ENCODE assay signal across 7 mouse cellular contexts in genomic region chr16:89924249-89924890, GRCm38 (mm10).
DNase-seq lines count a peak whose midpoint lies in the region; ATAC-seq and TF ChIP-seq lines count a peak whose summit lies in the region.

No protein-coding gene starts in this region.

- H3K4me3 ChIP-seq in neural tube, embryonic 11.5 days (ENCODE audit: low read depth, low read length): no peak overlapping the region
- H3K4me3 ChIP-seq in heart, postnatal 0 days (ENCODE audit: low read depth, low read length): no peak overlapping the region

- no peaks in the 10 kb centered on the region for H3K27me3 ChIP-seq in neural tube, embryonic 11.5 days (ENCODE audit: control insufficient read depth, insufficient read depth, low read length)
- H3K27me3 ChIP-seq in heart, postnatal 0 days (ENCODE audit: control insufficient read depth, insufficient read depth, low read length): no peaks in the 10 kb centered on the region

- H3K27ac ChIP-seq in neural tube, embryonic 11.5 days (ENCODE audit: low read depth, low read length): no peak overlapping the region
- no peak overlapping the region for H3K27ac ChIP-seq in heart, postnatal 0 days (ENCODE audit: low read depth)

- H3K9me3 ChIP-seq in neural tube, embryonic 11.5 days (ENCODE audit: control insufficient read depth, low read length): no peaks in the 10 kb centered on the region
- H3K9me3 ChIP-seq in heart, postnatal 0 days (replicated peaks; ENCODE audit: control insufficient read depth, low read length): no peaks in the 10 kb centered on the region

- no peak for TF ChIP-seq EP300 in heart, postnatal 0 days (IDR thresholded peaks at IDR 0.05; ENCODE audit: low read depth)

- TF ChIP-seq CTCF in heart, postnatal 0 days (IDR thresholded peaks at IDR 0.05; ENCODE audit: low read depth): no peak

- ATAC-seq in neural tube, embryonic 11.5 days (ENCODE audit: insufficient read depth, low FRiP score, low TSS enrichment): peak; percentile 24; the same call in 1 of the 2 replicates
- peak; percentile 73 for ATAC-seq in heart, postnatal 0 days (ENCODE audit: insufficient read depth, low read depth)

- 65% methylated on average over 14 of the region's 14 CpGs for WGBS in neural tube, embryonic 11.5 days
- 44% methylated on average over 14 of the region's 14 CpGs for WGBS in heart, postnatal 0 days

- H3K36me3 ChIP-seq in neural tube, embryonic 11.5 days (ENCODE audit: control insufficient read depth, insufficient read depth, low read length): no peaks in the 10 kb centered on the region
- no peaks in the 10 kb centered on the region for H3K36me3 ChIP-seq in heart, postnatal 0 days (replicated peaks; ENCODE audit: control insufficient read depth, insufficient read depth, low read length)

- no peak for DNase-seq in neural tube, embryonic 11.5 days (ENCODE audit: low spot score)
- DNase-seq in neural tube, embryonic 10.5 days (ENCODE audit: extremely low spot score, low spot score): no peak
- DNase-seq in cerebellum, adult 9-11 months: peak; percentile 81
- peak; percentile 60 for DNase-seq in heart, postnatal 0 days (ENCODE audit: low spot score)
- peak; percentile 77 for DNase-seq in lung, postnatal 25 days (ENCODE audit: low spot score)
- no peak for DNase-seq in spleen, postnatal 14 days (ENCODE audit: low spot score in 2 of 2)
- no peak for DNase-seq in thymus, postnatal 25 days

- H3K4me2 ChIP-seq in neural tube, embryonic 11.5 days (ENCODE audit: low read depth): no peak overlapping the region
- peak overlapping the region; percentile 30; the same call in 1 of the 2 replicates for H3K4me2 ChIP-seq in heart, postnatal 0 days (ENCODE audit: low read depth, low read length)

- no peak overlapping the region; the same call in 1 of the 2 replicates for H3K9ac ChIP-seq in neural tube, embryonic 11.5 days (ENCODE audit: low read length)
- no peak overlapping the region for H3K9ac ChIP-seq in heart, postnatal 0 days (replicated peaks; ENCODE audit: low read depth, low read length)

- H3K4me1 ChIP-seq in neural tube, embryonic 11.5 days (ENCODE audit: control insufficient read depth, insufficient read depth, low read length): no peaks in the 10 kb centered on the region
- H3K4me1 ChIP-seq in heart, postnatal 0 days (ENCODE audit: control insufficient read depth, insufficient read depth): no peaks in the 10 kb centered on the region

Comparison
In these comparisons a context has a peak if more than half of its experiments do, and no peak if none do; other contexts are left out.
1. DNase-seq: peak in cerebellum, adult 9-11 months (single experiment), heart, postnatal 0 days (single experiment) and lung, postnatal 25 days (single experiment); none in neural tube, embryonic 11.5 days (single experiment), neural tube, embryonic 10.5 days (single experiment), spleen, postnatal 14 days (0 of 2) and thymus, postnatal 25 days (single experiment).